Comparison of ENCODE assay signal across 8 mouse cellular contexts in genomic region chr8:69653808-69654357, GRCm38 (mm10). TPM values are rescaled to one million over a fixed set of nuclear protein-coding genes. Genes with fewer than 3 reads are reported as not detected.
DNase-seq lines count a peak whose midpoint lies in the region; ATAC-seq and TF ChIP-seq lines count a peak whose summit lies in the region.

No protein-coding gene starts in this region.

- no peak for ATAC-seq in embryonic facial prominence, embryonic 15.5 days (ENCODE audit: insufficient number of reproducible peaks, low FRiP score, low TSS enrichment, low read depth)

- DNase-seq in layer of hippocampus, adult 2 months (ENCODE audit: low spot score in 2 of 2) = no peak
- DNase-seq in layer of hippocampus, postnatal 36 days = no peak
- DNase-seq in induced T-regulatory cell, adult 2 months (ENCODE audit: low read depth) = peak; percentile 4
- no peak for DNase-seq in adrenal gland, adult 2 months
- DNase-seq in yolk sac, embryonic 10.5 days (ENCODE audit: low spot score) = no peak
- DNase-seq in frontal cortex, adult 2 months (ENCODE audit: extremely low spot score in 1 of 2, low spot score in 1 of 2) = no peak

- H3K79me2 ChIP-seq in myocyte (ENCODE audit: control insufficient read depth, insufficient read depth) = no peaks in the 10 kb centered on the region

- peak overlapping the region; percentile 12 for H3ac ChIP-seq in myocyte (ENCODE audit: control insufficient read depth, insufficient read length)

- peak overlapping the region; percentile 84; the same call in 1 of the 2 replicates for H3K27ac ChIP-seq in layer of hippocampus, adult 2 months
- H3K27ac ChIP-seq in embryonic facial prominence, embryonic 15.5 days (replicated peaks) = no peak overlapping the region

- no peak for TF ChIP-seq POLR2A in myocyte (IDR thresholded peaks at IDR 0.05; ENCODE audit: insufficient read length, low read depth)

- H3K9ac ChIP-seq in embryonic facial prominence, embryonic 15.5 days = no peak overlapping the region

- H3K4me1 ChIP-seq in embryonic facial prominence, embryonic 15.5 days = peaks cover 6% of the 10 kb centered on the region; the same call in 1 of the 2 replicates

- H3K4me2 ChIP-seq in embryonic facial prominence, embryonic 15.5 days (replicated peaks) = peak overlapping the region; percentile 90
- H3K4me2 ChIP-seq in myocyte (ENCODE audit: low read depth) = peak overlapping the region; percentile 79

- peak; percentile 53 for TF ChIP-seq CTCF in layer of hippocampus, adult 2 months (conservative IDR thresholded peaks at IDR 0.05)

- no peaks in the 10 kb centered on the region for H3K27me3 ChIP-seq in embryonic facial prominence, embryonic 15.5 days
- no peaks in the 10 kb centered on the region for H3K27me3 ChIP-seq in myocyte (ENCODE audit: control insufficient read depth, insufficient read depth, insufficient read length)

- H3K4me3 ChIP-seq in layer of hippocampus, adult 2 months = peak overlapping the region; percentile 77
- peak overlapping the region; percentile 70 for H3K4me3 ChIP-seq in embryonic facial prominence, embryonic 15.5 days (replicated peaks)
- H3K4me3 ChIP-seq in myocyte = peak overlapping the region; percentile 24

- 43% methylated on average over 10 of the region's 10 CpGs for WGBS in embryonic facial prominence, embryonic 15.5 days

- no peaks in the 10 kb centered on the region for H3K9me3 ChIP-seq in embryonic facial prominence, embryonic 15.5 days (replicated peaks)

- no peaks in the 10 kb centered on the region for H3K36me3 ChIP-seq in embryonic facial prominence, embryonic 15.5 days
- H3K36me3 ChIP-seq in myocyte (ENCODE audit: control insufficient read depth, insufficient read depth) = no peaks in the 10 kb centered on the region

TF ChIP-seq in myocyte, 11 proteins besides CTCF, POLR2A, EP300 and RAD21:
- TF ChIP-seq SRF (IDR thresholded peaks at IDR 0.05; ENCODE audit: control insufficient read depth, insufficient read length, low read depth) = no peak
- TF ChIP-seq REST (IDR thresholded peaks at IDR 0.05; ENCODE audit: insufficient read depth, insufficient read length) = no peak
- no peak for TF ChIP-seq TCF3 (IDR thresholded peaks at IDR 0.05; ENCODE audit: insufficient read length, low read depth)
- no peak for TF ChIP-seq E2F4 (IDR thresholded peaks at IDR 0.05; ENCODE audit: insufficient read depth)
- TF ChIP-seq MYOD1 (IDR thresholded peaks at IDR 0.05; ENCODE audit: control insufficient read depth in 1 of 3, insufficient read length in 2 of 3, low read depth in 2 of 3) = no peak
- no peak for TF ChIP-seq POLR2AphosphoS2 (IDR thresholded peaks at IDR 0.05; ENCODE audit: insufficient read length, low read depth)
- TF ChIP-seq CEBPB (IDR thresholded peaks at IDR 0.05; ENCODE audit: insufficient read depth, poor library complexity, severe bottlenecking) = no peak
- no peak for TF ChIP-seq TCF12 (IDR thresholded peaks at IDR 0.05; ENCODE audit: insufficient read depth, poor library complexity, severe bottlenecking)
- TF ChIP-seq MAX (IDR thresholded peaks at IDR 0.05; ENCODE audit: low read depth) = no peak
- no peak for TF ChIP-seq USF1 (IDR thresholded peaks at IDR 0.05; ENCODE audit: low read depth)
- TF ChIP-seq MYOG (IDR thresholded peaks at IDR 0.05; ENCODE audit: control insufficient read depth in 1 of 3, insufficient read depth in 1 of 3, insufficient read length in 2 of 3, low read depth in 2 of 3) = no peak

RNA-seq across cellular contexts. Expression of gene Zfp964, which starts 0.4 kb away (rescaled TPM):
- total RNA-seq in layer of hippocampus, adult 2 months (2021) = 1 to 10 TPM; 4.8 to 5.6 TPM
- total RNA-seq in layer of hippocampus, postnatal 36 days (2021) = 1 to 10 TPM; 4.9 to 5.6 TPM
- 2.1 and 2.6 TPM in 2 replicates for polyA plus RNA-seq in embryonic facial prominence, embryonic 15.5 days (2015; fragmentation: Nextera tagmentation; extraction: Ambion mirVana)
- polyA plus RNA-seq in myocyte (2012; fragmentation: generic; extraction: Trizol) = 0.43 TPM
- 1 to 10 TPM; 2.0 to 2.9 TPM for total RNA-seq in adrenal gland, adult 2 months (2021)
- 0.18 and 0.21 TPM in 2 replicates for polyA plus RNA-seq in adrenal gland, adult 2 months (2012; rRNA removed)
- 2.7 and 2.9 TPM in 2 replicates for polyA plus RNA-seq in frontal cortex, adult 2 months (2012; rRNA removed)

RNA-seq across cellular contexts. Expression of gene Zfp868, which starts 28.5 kb away (rescaled TPM):
- 10 to 100 TPM; 19.1 to 19.8 TPM for total RNA-seq in layer of hippocampus, adult 2 months (2021)
- total RNA-seq in layer of hippocampus, postnatal 36 days (2021) = 10 to 100 TPM; 18.7 to 21.5 TPM
- 20.7 and 23.9 TPM in 2 replicates for polyA plus RNA-seq in embryonic facial prominence, embryonic 15.5 days (2015; fragmentation: Nextera tagmentation; extraction: Ambion mirVana)
- 3.1 TPM for polyA plus RNA-seq in myocyte (2012; fragmentation: generic; extraction: Trizol)
- 10 to 100 TPM; 11.2 to 13.5 TPM for total RNA-seq in adrenal gland, adult 2 months (2021)
- 2.9 and 4.4 TPM in 2 replicates for polyA plus RNA-seq in adrenal gland, adult 2 months (2012; rRNA removed)
- 12.6 and 15.7 TPM in 2 replicates for polyA plus RNA-seq in frontal cortex, adult 2 months (2012; rRNA removed)

RNA-seq across cellular contexts. Expression of gene Zfp869, which starts 56.6 kb away (rescaled TPM):
- 10 to 100 TPM; 20.1 to 20.6 TPM for total RNA-seq in layer of hippocampus, adult 2 months (2021)
- total RNA-seq in layer of hippocampus, postnatal 36 days (2021) = 10 to 100 TPM; 19.8 to 22.3 TPM
- 28.4 and 28.6 TPM in 2 replicates for polyA plus RNA-seq in embryonic facial prominence, embryonic 15.5 days (2015; fragmentation: Nextera tagmentation; extraction: Ambion mirVana)
- polyA plus RNA-seq in myocyte (2012; fragmentation: generic; extraction: Trizol) = 5.4 TPM
- total RNA-seq in adrenal gland, adult 2 months (2021) = 10 to 100 TPM; 22.3 to 25.3 TPM
- 0.27 and 0.48 TPM in 2 replicates for polyA plus RNA-seq in adrenal gland, adult 2 months (2012; rRNA removed)
- polyA plus RNA-seq in frontal cortex, adult 2 months (2012; rRNA removed) = 20.2 and 20.4 TPM in 2 replicates

Comparison
In these comparisons a context has a peak if more than half of its experiments do, and no peak if none do; other contexts are left out.
1. H3K4me3 ChIP-seq: peak in every context shown above with its lines; median percentile 77 in layer of hippocampus, adult 2 months; 70 in embryonic facial prominence, embryonic 15.5 days; 24 in myocyte.